Mouse (Mus musculus) testis, adult 2 months (tissue): ENCODE data around the gene Tssk6.

Source experiments
- CTCF ChIP-seq: fragments of 200-500 bp; IDR thresholded peaks from 2 replicates; pipeline ENCODE4 v1.5.1; 2012; ENCODE audit warnings: low read depth, mild to moderate bottlenecking, inconsistent platforms, low read length, moderate library complexity; ENCODE audit not compliant: control insufficient read depth, insufficient read depth, insufficient replicate concordance
- POLR2A ChIP-seq: fragments of 200-500 bp; IDR thresholded peaks from 2 replicates; pipeline ENCODE4 v1.6.1; 2012; ENCODE audit warnings: low read depth, mild to moderate bottlenecking, inconsistent platforms, low read length, moderate library complexity; ENCODE audit not compliant: control insufficient read depth

- TF ChIP-seq CTCF, result no peak
- no peak for TF ChIP-seq POLR2A
Observed at GRCm38 (mm10) chr8:69899876-69900275, 2.1 kb upstream of the Tssk6 start.
